Mouse (Mus musculus) gonadal fat pad, adult 2 months (tissue): ENCODE measurements around the gene Adamts17. TPM values are rescaled to one million over a fixed set of nuclear protein-coding genes. Genes with fewer than 3 reads are reported as not detected.

Source experiments
- DNase-seq: peaks from one replicate; pipeline ENCODE4 v3.0.0-alpha.2; 2012; ENCODE audit warnings: low read depth
- polyA plus RNA-seq: library from polyadenylated mRNA; depleted of rRNA; stranded (reverse); fragments of >200 nt; gene quantifications from 2 replicates; pipeline ENCODE4 v1.2.3, GENCODE M21; 2012

Adamts17 gene
- polyA plus RNA-seq, 1 experiment, result 0.88 TPM

DNA sequence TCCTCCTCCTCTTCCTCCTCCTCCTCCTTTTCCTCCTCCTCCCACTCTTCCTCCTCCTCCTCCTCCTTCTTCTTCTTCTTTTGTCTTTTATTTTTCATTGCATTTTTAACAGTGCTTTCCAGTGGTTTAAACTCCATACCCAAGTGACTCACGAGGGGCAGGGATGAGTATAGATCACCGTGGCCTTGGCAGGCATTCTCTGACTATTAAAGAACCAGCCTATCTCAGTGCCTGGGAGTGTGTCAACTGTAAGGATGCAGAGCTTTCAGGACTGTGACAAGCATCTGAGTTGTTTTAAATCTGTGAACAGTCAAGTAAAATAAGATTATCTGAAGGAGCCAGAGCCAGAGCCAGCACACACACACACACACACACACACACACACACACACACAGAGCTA, 130.7 kb downstream of the Adamts17 start:
- DNase-seq, result no peak

GRCm38 (mm10) chr7:66970974-66971373, 131.4 kb downstream of the Adamts17 start:
- no peak for DNase-seq

- no peak for DNase-seq
Measured at GRCm38 (mm10) chr7:66974859-66975258, 135.3 kb downstream of the Adamts17 start.

GRCm38 (mm10) chr7:66976371-66976770, 136.8 kb downstream of the Adamts17 start:
- DNase-seq, result no peak

GRCm38 (mm10) chr7:66981591-66981990, 142.1 kb downstream of the Adamts17 start:
- DNase-seq, result no peak

DNA sequence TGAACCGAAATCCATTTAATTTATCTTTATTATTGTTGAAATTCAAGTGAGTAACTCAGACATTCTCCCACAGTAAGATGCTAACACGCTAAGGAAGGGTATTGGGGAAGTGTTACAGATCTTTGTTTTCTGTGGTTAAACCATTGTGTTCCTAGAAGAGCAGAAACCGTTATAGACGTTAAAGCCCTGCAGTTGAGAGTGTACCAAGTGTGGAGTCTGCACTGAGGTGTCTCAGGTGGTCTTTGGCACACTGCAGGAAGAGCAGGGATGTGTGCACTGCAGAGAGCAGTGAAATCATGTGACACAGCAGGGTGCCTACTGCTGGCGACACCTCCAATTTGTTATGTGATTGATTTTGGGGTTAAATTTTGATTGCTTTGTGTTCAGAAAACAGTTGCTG, 142.5 kb downstream of the Adamts17 start:
- no peak for DNase-seq

GRCm38 (mm10) chr7:66987671-66988070, 148.1 kb downstream of the Adamts17 start:
- no peak for DNase-seq

GRCm38 (mm10) chr7:66988441-66988840, 148.9 kb downstream of the Adamts17 start:
- no peak for DNase-seq

DNA sequence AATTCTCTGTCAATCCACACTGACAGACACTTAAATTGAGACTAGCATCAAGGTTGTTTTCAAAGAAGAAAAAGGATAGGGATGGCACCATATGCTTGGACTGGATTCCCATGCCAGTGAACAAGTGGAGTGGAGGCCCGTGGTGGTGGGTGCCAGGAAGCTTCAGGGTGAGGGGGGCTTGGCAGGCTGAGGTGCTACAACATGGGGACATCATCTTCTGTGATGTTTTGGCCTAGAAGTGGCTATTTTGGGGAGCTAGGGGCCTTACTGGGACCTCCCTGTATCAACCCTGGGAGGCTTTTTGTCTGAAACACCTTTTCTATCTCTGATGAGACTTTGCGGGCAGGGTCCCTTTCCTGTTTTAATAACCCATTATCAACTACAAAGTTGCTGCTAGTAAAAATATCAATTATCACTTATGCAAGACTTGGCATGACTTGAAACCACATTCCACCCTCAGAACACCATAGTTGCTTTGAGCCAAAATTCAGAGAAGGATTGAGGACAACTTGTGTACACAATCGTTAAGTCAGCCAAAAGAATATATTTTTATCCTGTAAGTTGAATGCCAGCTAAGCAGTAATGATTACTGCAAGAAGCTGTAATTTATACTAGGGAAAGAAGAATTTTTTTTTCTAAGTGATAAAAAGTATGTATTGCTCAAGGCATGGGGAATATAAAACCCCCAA, 150.0 kb downstream of the Adamts17 start:
- DNase-seq, result no peak

GRCm38 (mm10) chr7:66998821-66999220, 159.3 kb downstream of the Adamts17 start:
- DNase-seq, result no peak

- no peak for DNase-seq
Measured at GRCm38 (mm10) chr7:67003648-67004047, 164.1 kb downstream of the Adamts17 start.

DNA sequence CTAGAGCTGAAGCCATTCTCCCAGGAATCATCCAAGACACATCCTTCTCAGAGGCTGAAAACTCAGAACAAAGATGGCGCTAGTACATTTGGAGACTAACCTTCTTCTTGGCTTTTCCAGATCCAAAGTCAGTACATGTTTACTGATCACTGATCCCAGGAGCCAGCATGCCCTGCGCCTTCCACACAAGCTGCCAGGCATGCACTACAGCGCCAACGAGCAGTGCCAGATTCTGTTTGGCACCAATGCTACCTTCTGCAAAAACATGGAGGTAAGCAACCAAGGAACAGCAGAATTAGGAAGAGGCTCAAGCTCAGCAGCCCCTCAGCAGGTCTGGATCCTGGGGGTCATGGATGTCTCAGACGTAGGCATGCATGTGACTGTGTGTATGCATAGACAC, 164.7 kb downstream of the Adamts17 start:
- no peak for DNase-seq

DNA sequence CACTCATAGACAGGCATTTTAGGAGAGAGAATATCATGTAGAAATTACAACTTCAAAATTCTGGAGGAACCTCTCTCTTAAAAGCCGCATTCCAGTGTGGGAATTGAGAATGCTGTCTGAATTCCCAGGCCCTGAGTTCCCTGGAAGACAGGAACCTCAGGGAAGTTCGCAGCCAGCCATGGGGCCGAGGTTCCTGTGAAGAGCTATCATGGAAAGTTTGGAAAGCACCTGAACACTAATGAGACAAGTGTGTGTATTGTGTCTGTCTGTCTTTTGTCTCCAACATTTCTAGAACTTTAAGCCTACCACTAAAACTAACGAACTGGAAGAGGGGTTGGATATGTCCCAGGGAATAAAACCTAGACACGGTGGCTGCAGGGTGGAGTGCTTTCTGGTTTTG, 170.3 kb downstream of the Adamts17 start:
- no peak for DNase-seq

GRCm38 (mm10) chr7:67012011-67012751, 172.6 kb downstream of the Adamts17 start:
- DNase-seq, result no peak

DNA sequence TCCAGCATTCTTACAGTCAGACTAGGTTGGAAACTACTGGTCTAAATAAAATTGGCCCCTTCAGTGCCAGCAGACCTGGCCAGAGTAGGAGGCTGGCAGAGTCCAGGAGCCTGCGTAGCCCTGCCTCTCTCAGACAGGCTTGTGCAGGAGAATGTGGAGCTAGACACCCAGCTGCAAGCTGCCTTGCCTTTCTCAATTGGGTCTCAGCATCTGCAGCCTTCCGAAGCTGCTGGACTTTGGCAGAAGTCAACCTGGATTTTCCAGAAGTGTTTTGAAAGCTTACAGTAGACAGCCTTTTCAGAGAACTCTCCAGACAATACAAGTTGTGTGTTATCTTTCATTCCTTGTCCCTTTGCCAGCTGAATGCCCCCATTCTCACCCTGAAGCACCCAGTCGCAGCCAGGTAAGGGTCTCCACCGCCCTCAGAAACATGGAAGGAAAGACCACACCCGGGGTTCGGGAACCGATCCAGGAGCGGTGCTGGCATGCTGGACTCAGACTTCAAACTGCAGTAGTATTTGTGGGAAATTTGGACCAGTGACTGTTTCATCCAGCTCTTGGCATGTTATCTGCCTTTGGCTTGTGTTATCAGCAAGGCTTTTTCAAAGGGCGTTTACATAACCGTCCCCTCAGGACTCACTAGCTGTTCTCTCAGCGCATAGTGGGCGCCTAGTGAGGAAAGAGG, 173.8 kb downstream of the Adamts17 start:
- no peak for DNase-seq

DNA sequence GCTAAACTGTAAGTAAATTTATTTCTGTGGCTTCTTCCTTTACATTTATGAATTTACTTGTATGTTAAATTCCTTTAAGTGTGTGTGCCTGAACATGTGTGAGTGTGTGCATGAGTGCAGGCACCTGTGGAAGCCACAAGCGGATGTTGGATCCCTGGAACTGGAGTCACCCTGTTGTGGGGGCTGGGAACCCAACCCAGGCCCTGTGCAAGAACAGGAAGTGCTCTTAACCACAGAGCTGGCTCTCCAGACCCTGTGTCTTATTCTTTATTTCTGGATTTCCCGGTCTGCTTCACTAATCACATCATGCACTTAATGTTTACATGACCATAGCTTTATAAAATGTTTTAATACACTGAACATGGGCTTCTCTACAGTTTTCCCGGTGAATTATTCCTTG, 180.4 kb downstream of the Adamts17 start:
- DNase-seq, result no peak

DNA sequence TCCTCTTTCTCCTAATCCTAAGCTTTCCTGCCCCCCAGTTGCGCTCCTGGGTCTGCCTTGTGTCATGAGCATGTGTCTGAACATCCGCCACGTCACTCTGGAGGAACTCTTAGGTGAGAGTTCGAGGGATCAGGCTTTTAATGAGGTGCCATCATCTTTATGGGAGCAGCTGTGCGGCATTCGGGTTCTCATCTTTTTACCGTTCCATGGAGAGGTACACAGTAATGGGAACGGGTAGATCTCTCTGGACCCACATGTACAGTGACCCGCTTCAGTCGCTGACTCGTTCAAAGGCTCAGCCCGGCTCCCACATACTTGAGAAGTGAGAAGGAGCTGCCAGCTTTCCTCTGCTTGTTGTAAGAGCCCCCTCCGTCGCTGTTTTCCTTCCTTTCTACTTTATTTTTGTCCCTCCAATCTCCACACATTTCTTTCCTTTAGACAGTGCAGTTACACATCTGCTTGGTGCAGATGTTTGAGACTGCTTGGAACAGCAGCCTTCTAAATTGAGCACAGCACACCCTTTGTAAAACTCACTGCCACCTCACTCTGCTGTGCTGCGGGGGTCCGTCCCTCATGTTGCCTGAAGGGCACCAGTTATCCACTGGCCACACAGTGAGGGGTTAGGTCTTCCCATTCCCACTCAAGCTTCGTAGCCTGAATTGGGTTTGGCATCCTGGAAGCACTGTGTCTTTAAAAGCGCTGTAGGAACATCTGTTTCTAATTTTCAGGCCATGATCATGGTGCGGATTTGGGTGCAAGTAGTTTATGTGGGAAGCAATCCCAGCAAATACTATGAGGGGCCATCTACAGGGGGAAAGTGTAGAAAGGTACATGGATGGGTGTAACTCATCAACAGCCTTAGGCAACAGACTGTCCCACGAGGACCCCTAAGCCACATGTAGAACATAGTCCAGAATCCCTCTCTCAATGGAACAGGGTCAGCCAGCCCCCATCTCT, 186.9 kb downstream of the Adamts17 start:
- no peak for DNase-seq

GRCm38 (mm10) chr7:67027216-67027615, 187.7 kb downstream of the Adamts17 start:
- DNase-seq, result no peak

DNA sequence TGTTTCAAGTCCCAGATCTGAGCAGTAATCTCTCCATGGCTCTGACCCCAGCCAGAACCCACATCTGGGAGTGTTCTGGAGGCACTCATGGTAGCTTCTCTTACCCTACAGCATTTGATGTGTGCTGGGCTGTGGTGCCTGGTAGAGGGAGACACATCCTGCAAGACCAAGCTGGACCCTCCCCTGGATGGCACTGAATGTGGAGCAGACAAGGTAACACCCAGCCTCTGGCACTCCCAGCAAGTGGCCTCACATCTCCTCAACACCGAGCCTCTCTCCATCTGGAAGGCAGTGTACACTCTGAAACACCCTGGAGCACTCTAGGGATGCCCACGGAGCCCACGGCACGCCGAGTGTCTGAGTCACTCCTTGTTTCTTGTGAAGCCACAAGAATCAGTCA, 188.2 kb downstream of the Adamts17 start:
- no peak for DNase-seq

DNA sequence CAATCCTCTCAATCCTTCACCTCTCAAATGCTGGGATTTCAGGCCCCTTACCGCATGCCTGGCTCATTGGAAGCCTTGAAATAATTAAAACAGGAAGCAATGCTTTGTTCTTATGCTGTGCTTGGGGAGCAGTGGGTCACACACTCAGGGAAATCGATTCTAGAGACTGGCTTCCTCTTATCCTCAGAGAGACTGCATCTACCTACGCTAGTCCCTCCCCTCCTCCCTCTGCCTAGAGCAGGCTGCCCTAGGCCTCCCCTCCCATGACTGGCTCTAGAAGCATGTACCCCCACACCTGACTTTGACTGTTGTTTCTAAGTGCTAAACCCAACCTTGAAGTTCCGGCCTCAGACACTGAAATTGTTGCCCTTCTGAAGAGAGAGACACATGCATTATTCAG, 189.4 kb downstream of the Adamts17 start:
- no peak for DNase-seq

DNA sequence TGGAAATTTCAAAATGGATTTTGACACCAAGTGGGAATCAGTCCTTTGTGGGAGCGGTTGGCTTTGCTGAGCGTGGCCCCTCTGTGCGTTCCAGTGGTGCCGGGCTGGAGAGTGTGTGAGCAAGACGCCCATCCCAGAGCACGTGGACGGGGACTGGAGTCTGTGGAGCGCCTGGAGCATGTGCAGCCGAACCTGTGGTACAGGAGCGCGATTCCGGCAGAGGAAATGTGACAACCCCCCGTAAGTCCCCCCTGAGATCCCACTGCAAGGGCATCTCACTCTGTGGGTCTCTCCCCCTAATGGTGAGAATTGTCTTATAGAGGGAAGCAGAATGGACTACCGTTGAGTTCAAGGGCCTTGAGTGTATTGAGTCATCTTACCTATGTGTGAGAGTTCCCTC, 189.9 kb downstream of the Adamts17 start:
- no peak for DNase-seq

GRCm38 (mm10) chr7:67031284-67031683, 191.7 kb downstream of the Adamts17 start:
- DNase-seq, result no peak
